Mouse (Mus musculus) heart, postnatal 0 days (tissue): ENCODE data around the gene Myh11. TPM values are rescaled to one million over a fixed set of nuclear protein-coding genes. Genes with fewer than 3 reads are reported as not detected.
"Not testable (repeated sequence)": the region's sequence is repeated elsewhere in the genome, so short reads cannot be mapped to it uniquely, and the experiment has no call there.

Source experiments
- ATAC-seq: fragments of 200-750 bp; cut with Nextera tagmentation; 2 replicates; pipeline ENCODE4 v1.8.0; 2017; ENCODE audit warnings: low read depth, moderate number of reproducible peaks, moderate library complexity; ENCODE audit not compliant: insufficient read depth
- DNase-seq: peaks from one replicate; pipeline ENCODE4 v3.0.0-alpha.2; 2016; ENCODE audit warnings: low spot score
- H3K27ac ChIP-seq: fragments of 300-500 bp; sonication (generic); 2 replicates; pipeline ENCODE4 v1.5.1; 2014; ENCODE audit warnings: low read depth, mild to moderate bottlenecking
- H3K27me3 ChIP-seq: fragments of 300-500 bp; sonication (generic); 2 replicates; pipeline ENCODE4 v1.6.1; 2014; ENCODE audit warnings: low read length, mixed read lengths; ENCODE audit not compliant: control insufficient read depth, insufficient read depth
- H3K36me3 ChIP-seq: fragments of 300-500 bp; sonication (generic); replicated peaks from 2 replicates; pipeline ENCODE4 v1.6.1; 2014; ENCODE audit warnings: low read length, mixed read lengths; ENCODE audit not compliant: control insufficient read depth, insufficient read depth
- H3K4me1 ChIP-seq: fragments of 300-500 bp; sonication (generic); 2 replicates; pipeline ENCODE4 v1.6.1; 2014; ENCODE audit warnings: antibody characterized with exemption; ENCODE audit not compliant: control insufficient read depth, insufficient read depth
- H3K4me2 ChIP-seq: fragments of 300-500 bp; sonication (generic); 2 replicates; pipeline ENCODE4 v1.6.1; 2014; ENCODE audit warnings: low read depth, mild to moderate bottlenecking, low read length, moderate library complexity
- H3K4me3 ChIP-seq: fragments of 300-500 bp; sonication (generic); 2 replicates; pipeline ENCODE4 v1.5.1; 2014; ENCODE audit warnings: low read depth, low read length
- H3K9ac ChIP-seq: fragments of 300-500 bp; sonication (generic); replicated peaks from 2 replicates; pipeline ENCODE4 v1.6.1; 2014; ENCODE audit warnings: low read depth, low read length, mixed read lengths
- H3K9me3 ChIP-seq: fragments of 300-500 bp; sonication (generic); replicated peaks from 2 replicates; pipeline ENCODE4 v1.6.1; 2016; ENCODE audit warnings: low read length; ENCODE audit not compliant: control insufficient read depth
- CTCF ChIP-seq: IDR thresholded peaks from 2 replicates; pipeline ENCODE4 v1.5.1; 2016; ENCODE audit warnings: antibody characterized with exemption, control low read depth, low read depth
- EP300 ChIP-seq: IDR thresholded peaks from 2 replicates; pipeline ENCODE4 v1.6.1; 2016; ENCODE audit warnings: antibody characterized with exemption, low read depth
- WGBS: fragments of 180-500 bp; shearing (Covaris S2); extraction: QIAGEN DNeasy Blood & Tissue Kit; methylation state at CpG from one replicate; pipeline ENCODE4 v1.1.7; 2014; 5-methylcytosine and 5-hydroxymethylcytosine counted together
- polyA plus RNA-seq: library from polyadenylated mRNA; unstranded; fragments of >200 nt; fragmentation: Nextera tagmentation; extraction: Ambion mirVana; gene quantifications from 2 replicates; pipeline ENCODE4 v1.2.1, GENCODE M21; 2015
- total RNA-seq: library from RNA; depleted of rRNA; stranded (reverse); fragments of >200 nt; gene quantifications from 2 replicates; pipeline ENCODE4 v1.2.3, GENCODE M21; 2014; ENCODE audit warnings: low replicate concordance

Myh11 gene
- total and polyA plus RNA-seq, 2 experiments from 2014 or later = 3.3 to 104 TPM

DNA sequence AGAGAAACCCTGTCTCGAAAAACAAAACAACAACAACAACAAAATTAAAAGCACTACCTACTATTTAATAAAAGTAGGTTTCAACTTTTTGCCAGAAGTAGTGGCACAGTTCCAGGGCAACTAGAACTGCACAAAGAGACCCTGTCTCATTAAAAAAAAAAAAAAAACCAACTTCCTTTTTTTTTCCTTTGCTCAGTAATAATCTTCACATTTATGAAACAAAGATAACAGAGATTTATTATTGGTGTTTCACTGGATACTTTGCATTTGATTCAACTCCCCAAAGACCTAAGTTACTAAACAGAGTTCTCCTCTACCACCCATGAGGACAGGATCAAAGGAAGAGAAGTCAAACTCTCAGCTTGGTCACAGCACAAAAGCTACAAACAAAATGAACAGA lies 130.2 kb downstream of the Myh11 start:
- H3K4me2 ChIP-seq = no peak overlapping the region
- no peaks in the 10 kb centered on the region for H3K9me3 ChIP-seq
- 78% methylated on average over 1 of the region's 1 CpGs for WGBS
- H3K36me3 ChIP-seq = peaks cover 4% of the 10 kb centered on the region; the same call in 1 of the 2 replicates
- no peak for TF ChIP-seq EP300
- no peak for TF ChIP-seq CTCF
- DNase-seq (no peak), ATAC-seq (no peak)
- H3K4me1 ChIP-seq = peaks cover 26% of the 10 kb centered on the region
- H3K9ac ChIP-seq = no peak overlapping the region
- no peaks in the 10 kb centered on the region for H3K27me3 ChIP-seq
- no peak overlapping the region for H3K4me3 ChIP-seq
- H3K27ac ChIP-seq = no peak overlapping the region

GRCm38 (mm10) chr16:14159746-14160131 lies 131.4 kb downstream of the Myh11 start:
- TF ChIP-seq CTCF (peak; percentile 91), EP300 (no peak; the same call in 1 of the 2 replicates)
- H3K27me3 ChIP-seq = no peaks in the 10 kb centered on the region
- DNase-seq (peak; percentile 88), ATAC-seq (peak; percentile 9; the same call in 1 of the 2 replicates)
- H3K27ac ChIP-seq = peak overlapping the region; percentile 94
- H3K9ac ChIP-seq = peak overlapping the region; percentile 60
- H3K4me3 ChIP-seq = peak overlapping the region; percentile 85
- H3K36me3 ChIP-seq = 0 out of 2 replicates have a peak, but pooled peaks cover 4% of the 10 kb centered on the region
- H3K4me2 ChIP-seq = peak overlapping the region; percentile 68
- peaks cover 21% of the 10 kb centered on the region; the same call in 1 of the 2 replicates for H3K4me1 ChIP-seq
- H3K9me3 ChIP-seq = no peaks in the 10 kb centered on the region
- under 1% methylated on average over 10 of the region's 10 CpGs for WGBS

DNA sequence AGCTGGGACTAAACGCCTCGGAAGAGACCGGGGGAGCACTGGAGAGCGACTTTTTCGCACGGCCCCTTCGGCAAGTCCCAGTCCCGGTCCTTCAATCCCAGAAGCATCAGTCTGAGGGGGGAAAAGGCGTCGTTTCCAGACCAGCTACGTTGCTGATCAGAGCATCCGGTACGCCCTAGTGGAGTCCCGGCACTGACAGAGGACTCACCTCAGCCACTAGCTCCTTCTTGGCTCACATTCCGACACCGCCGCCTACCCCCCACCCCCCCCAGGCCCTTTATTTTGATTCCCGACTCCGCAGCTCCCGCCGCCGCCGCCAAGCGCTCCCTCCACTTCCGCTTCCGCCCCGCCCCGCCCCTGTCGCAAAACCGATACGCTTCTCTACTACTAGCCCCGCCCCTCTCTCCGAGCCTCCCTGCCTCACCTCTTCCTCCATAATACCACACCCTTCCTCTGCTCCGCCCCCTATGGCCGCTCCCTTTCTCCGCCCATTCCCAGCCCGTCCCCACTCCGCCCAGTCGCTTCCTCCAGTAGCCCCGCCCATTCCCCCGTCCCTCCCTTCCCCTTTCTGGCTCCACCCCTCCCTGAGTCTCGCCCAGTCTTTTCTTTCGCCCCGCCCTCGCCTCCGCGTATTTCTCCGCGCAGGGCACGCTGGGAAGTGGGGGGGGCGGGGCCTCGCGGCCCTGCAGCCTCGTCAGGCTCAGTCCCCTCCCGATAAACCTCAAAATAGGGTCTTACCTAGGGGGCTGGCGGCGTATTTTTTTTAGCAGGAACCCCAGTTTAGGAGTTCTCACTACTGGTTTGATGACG lies 132.0 kb downstream of the Myh11 start:
- DNase-seq (peak; percentile 100), ATAC-seq (peak; percentile 96)
- Histone ChIP-seq H3K27ac (peak overlapping the region; percentile 94), H3K36me3 (0 out of 2 replicates have a peak, but pooled peaks cover 4% of the 10 kb centered on the region), H3K9ac (peak overlapping the region; percentile 81), H3K9me3 (no peaks in the 10 kb centered on the region), H3K27me3 (no peaks in the 10 kb centered on the region), H3K4me1 (peaks cover 15% of the 10 kb centered on the region; the same call in 1 of the 2 replicates), H3K4me3 (peak overlapping the region; percentile 85), H3K4me2 (peak overlapping the region; percentile 83)
- WGBS = under 1% methylated on average over 53 of the region's 58 CpGs
- TF ChIP-seq EP300 (peak; percentile 78), CTCF (peak; percentile 35)

DNA sequence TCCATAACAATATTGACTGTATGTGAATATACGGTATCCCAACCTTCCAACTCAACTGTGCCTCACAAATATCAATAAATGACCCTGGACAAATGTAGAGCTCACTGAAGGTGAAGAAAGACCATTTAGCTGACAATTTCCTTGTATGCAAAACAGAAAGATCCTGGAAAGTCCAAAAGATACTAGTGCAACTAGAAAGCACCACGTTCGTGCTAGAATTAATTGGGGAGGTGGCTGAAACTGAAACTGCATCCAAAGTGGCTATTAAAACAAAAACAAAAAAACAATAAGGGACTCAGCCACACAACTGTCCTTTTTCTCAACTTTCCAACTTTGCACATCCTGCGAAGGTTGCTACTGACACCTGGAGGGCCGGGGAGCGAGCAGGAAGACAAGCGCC lies 132.6 kb downstream of the Myh11 start:
- Histone ChIP-seq H3K36me3 (peaks cover 7% of the 10 kb centered on the region), H3K9me3 (no peaks in the 10 kb centered on the region), H3K4me3 (peak overlapping the region; percentile 85), H3K4me2 (peak overlapping the region; percentile 83), H3K9ac (peak overlapping the region; percentile 81), H3K4me1 (peaks cover 9% of the 10 kb centered on the region; the same call in 1 of the 2 replicates), H3K27ac (peak overlapping the region; percentile 92), H3K27me3 (no peaks in the 10 kb centered on the region)
- no peak for DNase-seq
- WGBS = 5% methylated on average over 7 of the region's 7 CpGs
- ATAC-seq = no peak
- TF ChIP-seq EP300 (no peak), CTCF (no peak)

DNA sequence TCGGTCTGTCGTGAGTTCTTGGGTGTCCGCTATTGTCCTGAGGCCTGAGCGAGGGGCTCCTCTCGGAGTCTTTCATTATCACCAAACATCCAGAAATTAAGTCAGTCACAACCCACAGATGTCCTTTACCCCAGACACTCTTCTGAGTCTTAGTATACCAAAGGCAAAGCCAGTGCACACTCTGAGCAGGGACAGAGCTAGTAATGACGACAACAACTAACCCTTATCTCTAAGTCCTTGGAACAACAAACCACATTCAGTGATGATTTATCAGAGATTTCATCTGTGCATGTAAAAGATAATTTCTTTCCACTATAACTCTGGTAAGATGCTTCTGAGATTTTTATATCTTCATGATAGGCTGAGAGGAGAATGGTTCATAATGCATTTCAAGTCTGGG lies 134.9 kb downstream of the Myh11 start:
- Histone ChIP-seq H3K4me1 (peaks cover 7% of the 10 kb centered on the region; the same call in 1 of the 2 replicates), H3K9me3 (no peaks in the 10 kb centered on the region), H3K4me2 (no peak overlapping the region), H3K36me3 (peaks cover 29% of the 10 kb centered on the region), H3K9ac (no peak overlapping the region), H3K27me3 (no peaks in the 10 kb centered on the region), H3K27ac (no peak overlapping the region), H3K4me3 (no peak overlapping the region)
- 86% methylated on average over 4 of the region's 6 CpGs for WGBS
- ATAC-seq (no peak), DNase-seq (no peak)
- no peak for TF ChIP-seq EP300
- TF ChIP-seq CTCF = no peak

DNA sequence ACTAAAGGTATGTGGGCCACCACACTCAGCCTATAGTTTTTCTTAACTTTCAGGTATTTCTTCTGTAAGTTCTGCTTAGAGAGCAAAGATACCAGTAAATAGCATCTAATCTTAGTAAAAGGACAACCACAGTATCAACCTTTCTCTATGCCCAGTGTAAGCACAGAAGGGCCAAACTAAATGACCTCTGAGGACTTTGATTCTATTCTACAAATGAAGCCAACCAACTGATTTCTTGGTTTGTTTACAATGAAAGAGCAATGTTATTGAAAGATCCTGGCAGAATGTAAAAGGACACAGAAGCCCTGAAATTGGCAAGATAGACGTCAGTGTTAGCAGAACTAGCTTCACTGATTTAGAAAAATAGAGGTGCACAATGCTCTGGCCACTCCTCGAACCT lies 135.5 kb downstream of the Myh11 start:
- WGBS = 86% methylated on average over 1 of the region's 2 CpGs

More for the DNA sequence above, 135.5 kb downstream of the Myh11 start:
- H3K36me3 ChIP-seq = peaks cover 36% of the 10 kb centered on the region
- not testable (repeated sequence) for H3K4me2 ChIP-seq, H3K9ac ChIP-seq, H3K27me3 ChIP-seq, H3K9me3 ChIP-seq, H3K27ac ChIP-seq, DNase-seq, ATAC-seq, H3K4me1 ChIP-seq, H3K4me3 ChIP-seq
